Mouse (Mus musculus): Measurements from ENCODE around the gene Larp4.

The Larp4 gene

DNA sequence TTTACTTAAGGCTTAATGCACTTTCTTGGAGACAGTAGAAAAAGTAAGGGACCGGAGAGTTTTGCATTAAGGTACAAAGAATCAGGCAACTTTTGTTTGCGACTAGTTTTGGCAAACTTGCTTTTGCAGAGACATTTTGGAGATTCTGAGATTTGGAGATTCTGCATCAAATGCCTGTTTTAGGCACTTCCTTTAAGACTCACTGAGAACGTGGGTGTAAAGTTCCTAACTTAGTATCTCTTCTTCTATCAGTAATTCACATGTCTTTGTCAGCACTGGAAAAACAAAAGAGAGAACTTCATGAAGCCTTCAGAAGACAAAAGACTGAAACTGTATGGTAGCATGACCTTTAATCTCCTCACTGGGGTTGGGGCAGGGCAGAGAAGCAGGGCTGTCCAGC, 87.8 kb downstream of the Larp4 start:
- in situ Hi-C loops (cut with MboI, MseI), result no loop called here

DNA sequence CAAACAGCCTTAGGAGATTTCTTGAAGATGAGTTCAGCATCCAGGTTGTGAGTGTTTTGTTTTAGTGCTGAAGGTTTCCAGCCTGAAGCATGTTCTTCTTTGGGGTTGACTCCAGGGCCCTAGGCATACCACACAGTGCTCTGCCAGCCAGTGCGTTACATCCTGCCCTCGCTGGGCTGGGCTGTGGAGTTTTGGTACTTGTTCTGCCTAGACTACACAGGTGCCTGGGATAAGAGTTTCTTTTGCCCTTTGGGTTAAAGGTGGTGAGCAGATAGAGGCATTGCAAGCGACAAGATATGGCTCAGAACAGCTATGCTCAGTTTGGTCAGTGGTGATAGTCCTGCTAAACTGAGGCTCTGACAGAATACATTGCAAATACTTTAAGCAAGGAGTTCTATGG, 88.3 kb downstream of the Larp4 start:
- in situ Hi-C loops (cut with MboI, MseI), result no loop called here

DNA sequence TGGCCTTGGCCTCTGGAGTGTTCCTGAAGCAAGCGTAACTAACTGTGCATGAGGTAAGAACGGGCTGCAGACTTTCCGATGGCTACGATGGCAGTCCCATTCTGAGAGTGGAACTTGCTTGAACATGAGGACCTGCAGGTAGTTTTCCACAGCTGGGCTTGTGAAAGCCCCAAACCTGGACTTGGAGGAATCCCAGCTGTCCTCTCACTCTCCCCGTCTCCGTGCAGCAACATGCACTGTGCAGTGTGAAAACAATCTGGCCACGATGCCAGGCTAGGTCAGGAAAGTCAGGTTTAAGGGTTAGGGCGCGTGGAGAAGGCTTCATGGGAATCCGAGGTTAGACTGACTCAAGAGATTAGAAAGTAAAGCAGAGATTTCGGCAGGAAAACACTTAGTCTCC, 89.0 kb downstream of the Larp4 start:
- in situ Hi-C loops (cut with MboI, MseI), result no loop called here

DNA sequence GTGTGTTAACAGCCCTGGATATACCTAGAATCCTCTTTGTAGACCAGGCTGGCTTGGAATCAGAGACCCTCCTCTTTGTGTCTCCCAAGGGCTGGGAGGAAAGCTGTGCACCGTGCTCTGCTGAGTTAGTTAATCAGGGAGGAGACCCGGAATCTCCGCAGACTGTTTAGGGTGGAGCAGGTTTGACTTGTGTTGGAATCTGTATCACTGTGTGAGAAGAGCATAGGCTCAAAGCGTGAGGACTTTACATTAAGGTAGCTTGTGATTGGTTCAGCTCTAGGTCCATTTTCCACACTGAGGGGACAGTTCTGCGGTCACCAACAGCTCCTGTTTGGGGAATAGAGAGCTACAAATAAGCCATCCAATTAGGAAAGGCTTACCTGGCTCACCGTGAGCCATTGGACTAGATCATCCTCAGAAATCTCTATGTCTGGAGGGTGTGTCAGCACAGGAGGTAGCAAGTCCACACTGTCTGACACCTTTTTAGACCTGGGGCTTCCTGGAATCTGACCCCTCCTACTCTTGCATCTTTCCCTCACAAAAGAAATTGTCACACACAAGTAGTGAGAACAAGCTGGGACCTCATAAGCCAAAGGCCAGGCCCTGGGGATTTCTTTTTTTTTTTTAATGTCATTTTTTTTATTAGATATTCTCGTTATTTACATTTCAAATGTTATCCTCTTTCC, 89.9 kb downstream of the Larp4 start:
- in situ Hi-C loops (cut with MboI, MseI), result no loop called here

DNA sequence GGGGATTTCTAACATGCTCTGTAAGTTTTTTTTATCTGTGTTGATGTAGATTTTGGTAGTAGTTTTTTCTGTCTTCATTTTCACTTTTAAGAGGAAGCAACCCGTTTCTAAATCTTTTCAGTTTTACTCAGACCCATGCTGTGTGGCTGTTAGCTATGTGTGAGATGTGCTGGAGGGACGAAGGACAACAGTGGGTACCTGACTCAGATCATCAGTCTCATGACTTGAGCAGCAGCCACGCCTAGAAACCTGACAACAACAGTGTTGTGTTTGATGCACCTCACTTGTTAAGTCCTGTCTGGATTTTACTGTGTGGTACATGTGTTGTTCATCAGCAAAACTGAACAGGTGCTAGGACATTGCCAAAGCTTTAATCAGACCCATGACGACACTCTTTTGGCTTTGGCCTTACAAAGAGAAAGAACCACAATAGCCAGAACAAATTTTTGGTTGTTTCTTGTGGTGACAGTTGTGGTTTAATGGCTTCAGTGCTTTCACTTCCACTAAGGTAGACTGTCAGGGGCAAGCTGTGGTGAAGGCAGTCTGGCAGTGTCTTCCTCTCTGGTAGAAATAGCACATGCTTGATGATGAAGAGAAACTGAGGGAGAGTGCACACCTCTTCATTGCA, 90.8 kb downstream of the Larp4 start:
- in situ Hi-C loops (cut with MboI, MseI), result no loop called here

DNA sequence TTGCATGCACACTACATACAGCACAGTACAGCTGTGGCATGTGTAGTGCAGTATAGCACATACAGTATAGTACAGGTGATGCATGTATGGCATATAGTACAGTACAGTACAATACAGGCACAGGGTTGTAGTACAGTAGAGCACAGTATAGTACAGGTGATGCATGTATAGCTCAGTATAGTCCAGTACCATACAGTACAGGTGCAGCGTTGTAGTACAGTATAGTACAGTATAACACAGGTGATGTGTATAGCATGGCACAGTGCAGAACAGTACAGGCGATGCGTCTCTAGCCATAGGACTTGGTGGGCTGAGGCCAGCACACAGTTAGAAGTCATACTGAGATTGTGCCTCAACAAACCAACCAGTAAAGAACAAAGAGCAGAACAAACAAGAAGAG, 91.5 kb downstream of the Larp4 start:
- in situ Hi-C loops (cut with MboI, MseI), result no loop called here

DNA sequence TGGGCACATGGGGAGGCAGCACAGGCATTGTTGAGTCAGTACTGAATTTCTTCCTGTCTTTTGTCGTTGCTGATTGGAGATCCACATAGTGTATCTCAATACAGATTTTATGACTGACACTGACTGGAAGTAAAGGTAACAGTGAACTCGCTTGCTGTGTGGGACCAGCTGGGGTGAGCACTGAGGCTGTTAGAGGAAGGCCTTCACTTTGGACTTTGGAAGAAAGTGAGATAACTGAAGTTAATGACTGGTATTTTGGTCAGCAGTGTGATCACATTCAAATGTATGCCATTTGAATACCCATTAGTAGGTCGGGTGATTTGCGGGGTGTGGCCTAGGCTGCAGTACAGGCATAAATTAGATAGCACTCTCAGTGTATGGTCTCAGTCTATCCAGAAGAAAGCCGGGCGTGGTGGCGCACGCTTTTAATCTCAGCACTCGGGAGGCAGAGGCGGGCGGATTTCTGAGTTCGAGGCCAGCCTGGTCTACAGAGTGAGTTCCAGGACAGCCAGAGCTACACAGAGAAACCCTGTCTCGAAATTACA, 93.4 kb downstream of the Larp4 start:
- in situ Hi-C loops (cut with MboI, MseI), result no loop called here

Measured in T-helper 2 cell (primary cell).